Mouse (Mus musculus) MEL (cell line): ENCODE results near the gene Ube2m. TPM values are rescaled to one million over a fixed set of nuclear protein-coding genes. Genes with fewer than 3 reads are reported as not detected.

Experiments
- DNase-seq: peaks from one replicate; pipeline ENCODE4 v3.0.0; 2011; ENCODE audit warnings: low read depth, low spot score
- H3K27ac ChIP-seq: 2 replicates; pipeline ENCODE4 v1.5.1; 2012; ENCODE audit warnings: low read depth, mild to moderate bottlenecking, control low read depth, low read length, moderate library complexity; ENCODE audit not compliant: control insufficient read depth
- H3K27me3 ChIP-seq, 2 experiments: fragments of 150-350 bp in 1 of 2; sonication (generic) in 1 of 2; 2 replicates each; pipeline ENCODE4 v1.6.1; 2012; ENCODE audit warnings: low read length in 2 of 2, mild to moderate bottlenecking in 2 of 2, improper control_type of control experiment in 1 of 2, moderate library complexity in 1 of 2; ENCODE audit not compliant: insufficient read depth in 2 of 2, control insufficient read depth in 1 of 2
- H3K36me3 ChIP-seq, 2 experiments: 2 replicates each; pipeline ENCODE4 v1.6.1; 2012 to 2014; ENCODE audit warnings: low read length in 2 of 2, improper control_type of control experiment in 1 of 2, inconsistent platforms in 1 of 2, mild to moderate bottlenecking in 1 of 2; ENCODE audit not compliant: insufficient read depth in 2 of 2, control insufficient read depth in 1 of 2
- H3K4me1 ChIP-seq, 2 experiments: fragments of 150-350 bp in 1 of 2; sonication (generic) in 1 of 2; 2 replicates each; pipeline ENCODE4 v1.6.1; 2012; ENCODE audit warnings: low read length in 2 of 2, improper control_type of control experiment in 1 of 2, mild to moderate bottlenecking in 1 of 2; ENCODE audit not compliant: insufficient read depth in 2 of 2, control insufficient read depth in 1 of 2
- H3K4me3 ChIP-seq, 2 experiments: fragments of 150-350 bp in 1 of 2; sonication (generic) in 1 of 2; 2 replicates each; pipeline ENCODE4 v1.5.1; 2012; ENCODE audit warnings: low read depth in 2 of 2, low read length in 2 of 2, mild to moderate bottlenecking in 2 of 2, moderate library complexity in 2 of 2, control low read depth in 1 of 2, improper control_type of control experiment in 1 of 2; ENCODE audit not compliant: control insufficient read depth in 1 of 2, insufficient read depth in 1 of 2
- H3K79me2 ChIP-seq: 2 replicates; pipeline ENCODE4 v1.6.1; 2012; ENCODE audit warnings: mild to moderate bottlenecking, low read length, moderate library complexity; ENCODE audit not compliant: control insufficient read depth, poor library complexity, insufficient read depth
- H3K9ac ChIP-seq: 2 replicates; pipeline ENCODE4 v1.6.1; 2012; ENCODE audit warnings: low read depth, mild to moderate bottlenecking, control low read depth, low read length, moderate library complexity; ENCODE audit not compliant: control insufficient read depth, poor library complexity, severe bottlenecking
- H3K9me3 ChIP-seq: fragments of 150-350 bp; sonication (generic); replicated peaks from 2 replicates; pipeline ENCODE4 v1.6.1; 2012; ENCODE audit warnings: mild to moderate bottlenecking, low read length, improper control_type of control experiment, moderate library complexity; ENCODE audit not compliant: insufficient read depth
- BHLHE40 ChIP-seq: IDR thresholded peaks from 2 replicates; pipeline ENCODE4 v1.6.1; 2012; ENCODE audit warnings: low read depth, mild to moderate bottlenecking, inconsistent platforms, low read length, improper control_type of control experiment, borderline replicate concordance
- CHD2 ChIP-seq: IDR thresholded peaks from 2 replicates; pipeline ENCODE4 v1.6.1; 2011; ENCODE audit warnings: low read length, improper control_type of control experiment
- ELF1 ChIP-seq: IDR thresholded peaks from 2 replicates; pipeline ENCODE4 v1.6.1; 2014; ENCODE audit warnings: low read depth, mild to moderate bottlenecking, inconsistent platforms, low read length, improper control_type of control experiment, moderate library complexity
- ETS1 ChIP-seq: IDR thresholded peaks from 2 replicates; pipeline ENCODE4 v1.6.1; 2012; ENCODE audit warnings: low read depth, mild to moderate bottlenecking, inconsistent platforms, low read length, improper control_type of control experiment, moderate library complexity
- GATA1 ChIP-seq: IDR thresholded peaks from 2 replicates; pipeline ENCODE4 v1.6.1; 2011; ENCODE audit warnings: low read depth, low read length, improper control_type of control experiment
- HCFC1 ChIP-seq: IDR thresholded peaks from 2 replicates; pipeline ENCODE4 v1.6.1; 2012; ENCODE audit warnings: low read depth, mild to moderate bottlenecking, inconsistent platforms, low read length, improper control_type of control experiment, moderate library complexity
- JUND ChIP-seq: IDR thresholded peaks from 2 replicates; pipeline ENCODE4 v1.6.1; 2011; ENCODE audit warnings: low read depth, mild to moderate bottlenecking, improper control_type of control experiment, low read length
- KAT2A ChIP-seq: conservative IDR thresholded peaks from 2 replicates; pipeline ENCODE4 v1.6.1; 2012; ENCODE audit warnings: low read depth, low read length, improper control_type of control experiment, inconsistent platforms
- MEF2A ChIP-seq: IDR thresholded peaks from 2 replicates; pipeline ENCODE4 v1.6.1; 2014; ENCODE audit warnings: low read depth, mild to moderate bottlenecking, inconsistent platforms, low read length, improper control_type of control experiment; ENCODE audit not compliant: poor library complexity, insufficient replicate concordance, severe bottlenecking; ENCODE audit errors: extremely low read depth
- MXI1 ChIP-seq: IDR thresholded peaks from 2 replicates; pipeline ENCODE4 v1.6.1; 2011; ENCODE audit warnings: mild to moderate bottlenecking, low read depth, low read length, improper control_type of control experiment
- MYC ChIP-seq: IDR thresholded peaks from 2 replicates; pipeline ENCODE4 v1.6.1; 2011; ENCODE audit warnings: low read depth, mild to moderate bottlenecking, low read length, improper control_type of control experiment, moderate library complexity
- NELFE ChIP-seq: IDR thresholded peaks from 2 replicates; pipeline ENCODE4 v1.6.1; 2011; ENCODE audit warnings: low read depth, low read length, improper control_type of control experiment
- NRF1 ChIP-seq: IDR thresholded peaks from 2 replicates; pipeline ENCODE4 v1.6.1; 2014; ENCODE audit warnings: low read depth, mild to moderate bottlenecking, inconsistent platforms, low read length, improper control_type of control experiment, moderate library complexity; ENCODE audit not compliant: poor library complexity, insufficient read depth, severe bottlenecking
- POLR2A ChIP-seq, 2 experiments: IDR thresholded peaks; 2 replicates each; pipeline ENCODE4 v1.6.1; 2011 to 2012; ENCODE audit warnings: low read length in 2 of 2, mild to moderate bottlenecking in 2 of 2, control low read depth in 1 of 2, improper control_type of control experiment in 1 of 2, low read depth in 1 of 2, moderate library complexity in 1 of 2; ENCODE audit not compliant: control insufficient read depth in 1 of 2, insufficient read depth in 1 of 2, poor library complexity in 1 of 2
- POLR2AphosphoS2 ChIP-seq: IDR thresholded peaks from 2 replicates; pipeline ENCODE4 v1.6.1; 2011; ENCODE audit warnings: low read length, improper control_type of control experiment
- SMC3 ChIP-seq: IDR thresholded peaks from 2 replicates; pipeline ENCODE4 v1.6.1; 2011; ENCODE audit warnings: low read depth, low read length, improper control_type of control experiment
- TBP ChIP-seq: IDR thresholded peaks from 2 replicates; pipeline ENCODE4 v1.8.0; 2011; ENCODE audit warnings: low read depth, low read length, improper control_type of control experiment
- TCF12 ChIP-seq: IDR thresholded peaks from 2 replicates; pipeline ENCODE4 v1.6.1; 2014; ENCODE audit warnings: low read depth, mild to moderate bottlenecking, inconsistent platforms, low read length, improper control_type of control experiment, moderate library complexity
- UBTF ChIP-seq: IDR thresholded peaks from 2 replicates; pipeline ENCODE4 v1.6.1; 2012; ENCODE audit warnings: low read depth, mild to moderate bottlenecking, inconsistent platforms, low read length, improper control_type of control experiment, moderate library complexity, borderline replicate concordance; ENCODE audit not compliant: insufficient read depth
- USF1 ChIP-seq: IDR thresholded peaks from 2 replicates; pipeline ENCODE4 v1.6.1; 2014; ENCODE audit warnings: low read depth, mild to moderate bottlenecking, inconsistent platforms, low read length, improper control_type of control experiment, moderate library complexity
- ZMIZ1 ChIP-seq: IDR thresholded peaks from 2 replicates; pipeline ENCODE4 v1.6.1; 2012; ENCODE audit warnings: low read depth, mild to moderate bottlenecking, inconsistent platforms, low read length, improper control_type of control experiment, moderate library complexity
- polyA plus RNA-seq, 2 experiments: library from polyadenylated mRNA; stranded (reverse) in 1 of 2; unstranded in 1 of 2; fragments of >175 nt in 1 of 2; fragments of >200 nt in 1 of 2; gene quantifications; 2 replicates each; pipeline versions ENCODE4 v1.2.1 to v1.2.4; 2012; ENCODE audit warnings: low replicate concordance in 2 of 2, low read depth in 1 of 2; ENCODE audit not compliant: insufficient read length in 2 of 2, insufficient read depth in 1 of 2, missing spikeins in 1 of 2
- total RNA-seq: library from RNA; depleted of rRNA; stranded (reverse); fragments of 300-350 nt; gene quantifications from 2 replicates; pipeline ENCODE4 v1.2.3, GENCODE M21; 2012

Gene Ube2m
- total and polyA plus RNA-seq, 3 experiments = 134 to 336 TPM; not detected in 1

DNA sequence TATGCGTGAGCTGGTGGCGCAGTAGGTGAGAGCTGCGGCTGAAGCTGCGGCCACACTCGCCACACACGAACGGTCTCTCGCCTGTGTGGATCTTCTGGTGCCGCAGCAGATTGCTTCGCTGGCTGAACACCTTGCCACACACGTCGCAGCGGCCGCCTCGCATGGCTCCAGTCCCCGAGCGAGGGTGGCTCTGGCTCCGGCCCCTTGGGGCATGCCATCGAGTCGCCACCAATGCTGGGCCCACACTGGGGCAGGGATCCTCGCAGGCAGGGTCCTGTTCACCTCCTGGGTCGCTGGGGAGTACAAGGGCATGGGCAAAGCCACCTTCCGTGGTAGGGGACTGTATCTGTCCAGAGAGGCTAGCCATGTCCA is 6.2 kb upstream of the Ube2m start:
- H3K27me3 ChIP-seq = no peaks in the 10 kb centered on the region
- TF ChIP-seq USF1 (no peak), ETS1 (no peak), NRF1 (no peak), ZMIZ1 (no peak), BHLHE40 (no peak)
- H3K27ac ChIP-seq = no peak overlapping the region
- H3K79me2 ChIP-seq = no peaks in the 10 kb centered on the region
- DNase-seq = no peak
- no peak overlapping the region for H3K4me3 ChIP-seq
- H3K9ac ChIP-seq = no peak overlapping the region
- H3K9me3 ChIP-seq = no peaks in the 10 kb centered on the region
- peaks cover 4 to 5% of the 10 kb centered on the region in 2 experiments; a peak in 3 of 4 replicates for H3K4me1 ChIP-seq
- peaks cover 0 to 7% of the 10 kb centered on the region in 2 experiments; a peak in 2 of 4 replicates for H3K36me3 ChIP-seq

DNA sequence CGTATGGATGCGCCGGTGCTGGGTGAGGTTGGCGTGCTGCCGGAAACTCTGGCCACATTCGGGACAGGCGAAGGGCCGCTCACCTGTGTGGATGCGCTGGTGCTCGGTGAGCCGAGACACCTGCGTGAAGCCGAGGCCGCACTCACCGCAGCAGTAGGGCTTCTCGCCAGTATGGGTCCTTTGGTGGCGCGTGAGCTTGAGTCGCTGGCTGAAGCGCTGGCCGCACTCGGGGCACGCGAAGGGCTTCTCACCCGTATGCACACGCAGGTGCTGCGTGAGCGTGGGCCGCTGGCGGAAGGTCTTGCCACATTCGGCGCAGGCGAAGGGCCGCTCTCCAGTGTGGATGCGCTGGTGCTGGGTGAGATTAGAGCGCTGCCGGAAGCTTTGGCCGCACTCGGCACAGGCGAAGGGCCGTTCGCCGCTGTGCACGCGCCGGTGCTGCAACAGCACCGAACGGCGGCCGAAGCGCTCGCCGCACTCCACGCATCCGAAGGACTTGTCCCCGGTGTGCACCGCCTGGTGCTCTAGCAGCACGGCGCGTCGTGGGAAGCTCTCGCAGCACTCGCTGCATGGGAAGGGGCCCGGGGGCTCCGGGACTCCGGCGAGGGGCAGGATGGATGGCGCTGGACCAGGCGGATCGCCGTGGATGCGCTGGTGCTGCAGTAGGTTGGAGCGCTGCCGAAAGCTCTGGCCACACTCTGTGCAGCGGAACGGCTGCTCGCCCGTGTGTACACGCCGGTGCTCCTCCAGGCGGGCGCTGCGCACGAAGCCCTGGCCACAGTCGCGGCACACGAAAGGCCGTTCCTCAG is 5.6 kb upstream of the Ube2m start:
- no peak for TF ChIP-seq ETS1
- no peak for TF ChIP-seq KAT2A
- TF ChIP-seq GATA1 = no peak
- no peak for TF ChIP-seq POLR2A (IDR thresholded peaks at IDR 0.05; ENCODE audit: control insufficient read depth in 1 of 2, insufficient read depth in 1 of 2, low read depth in 1 of 2, low read length in 2 of 2, poor library complexity in 1 of 2)
- no peak for TF ChIP-seq MXI1
- H3K4me1 ChIP-seq = peaks cover 5 to 11% of the 10 kb centered on the region in 2 experiments; a peak in 3 of 4 replicates
- peaks cover 0 to 7% of the 10 kb centered on the region in 2 experiments; a peak in 2 of 4 replicates for H3K36me3 ChIP-seq
- DNase-seq = no peak
- no peak overlapping the region for H3K4me3 ChIP-seq
- no peaks in the 10 kb centered on the region for H3K27me3 ChIP-seq
- no peaks in the 10 kb centered on the region; the same call in 1 of the 2 replicates for H3K79me2 ChIP-seq
- H3K9ac ChIP-seq = no peak overlapping the region
- H3K27ac ChIP-seq = no peak overlapping the region
- no peaks in the 10 kb centered on the region for H3K9me3 ChIP-seq

DNA sequence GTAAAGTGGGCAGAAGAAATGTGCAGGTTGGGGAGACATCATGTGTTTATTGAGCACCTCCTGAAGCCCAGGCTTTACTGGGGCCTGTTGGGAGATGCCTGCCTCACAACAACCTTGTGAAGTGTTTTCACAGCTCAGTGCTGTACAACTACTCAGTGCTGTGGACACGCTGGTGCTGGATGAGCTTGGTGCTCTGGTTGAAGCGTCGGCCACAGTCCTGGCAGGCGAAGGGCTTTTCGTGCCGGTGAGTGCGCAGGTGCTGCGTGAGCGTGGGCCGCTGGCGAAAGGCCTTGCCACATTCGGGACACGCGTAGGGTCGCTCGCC is 5.0 kb upstream of the Ube2m start:
- no peak overlapping the region for H3K27ac ChIP-seq

More for the DNA sequence above, 5.0 kb upstream of the Ube2m start:
- Histone ChIP-seq H3K36me3 (peaks cover 0 to 7% of the 10 kb centered on the region in 2 experiments; a peak in 2 of 4 replicates), H3K9me3 (no peaks in the 10 kb centered on the region), H3K79me2 (peaks cover 3% of the 10 kb centered on the region; the same call in 1 of the 2 replicates), H3K4me1 (peaks cover 5 to 11% of the 10 kb centered on the region in 2 experiments; a peak in 3 of 4 replicates), H3K9ac (no peak overlapping the region), H3K4me3 (no peak overlapping the region), H3K27me3 (no peaks in the 10 kb centered on the region)
- no peak for DNase-seq
- TF ChIP-seq NELFE = no peak
- no peak for TF ChIP-seq KAT2A
- TF ChIP-seq MYC = no peak
- TF ChIP-seq TCF12 = no peak
- TF ChIP-seq MEF2A = no peak
- TF ChIP-seq UBTF = no peak
- no peak for TF ChIP-seq CHD2
- TF ChIP-seq POLR2AphosphoS2 = no peak
- TF ChIP-seq GATA1 = no peak
- no peak for TF ChIP-seq BHLHE40
- TF ChIP-seq MXI1 = no peak
- no peak for TF ChIP-seq ZMIZ1
- no peak for TF ChIP-seq SMC3
- no peak for TF ChIP-seq HCFC1
- TF ChIP-seq ELF1 = no peak
- TF ChIP-seq TBP = no peak
- no peak for TF ChIP-seq NRF1
- TF ChIP-seq JUND = no peak
